Mouse (Mus musculus): ENCODE results near the gene Slc36a2. TPM values are rescaled to one million over a fixed set of nuclear protein-coding genes. Genes with fewer than 3 reads are reported as not detected.
A peak's percentile ranks its signal among the peaks of the same experiment; 100 is the strongest.
"Not testable (repeated sequence)": the region's sequence is repeated elsewhere in the genome, so short reads cannot be mapped to it uniquely, and the experiment has no call there.

Gene Slc36a2
- polyA plus RNA-seq, 1 experiment from 2014 or later = 3.7 TPM

DNA sequence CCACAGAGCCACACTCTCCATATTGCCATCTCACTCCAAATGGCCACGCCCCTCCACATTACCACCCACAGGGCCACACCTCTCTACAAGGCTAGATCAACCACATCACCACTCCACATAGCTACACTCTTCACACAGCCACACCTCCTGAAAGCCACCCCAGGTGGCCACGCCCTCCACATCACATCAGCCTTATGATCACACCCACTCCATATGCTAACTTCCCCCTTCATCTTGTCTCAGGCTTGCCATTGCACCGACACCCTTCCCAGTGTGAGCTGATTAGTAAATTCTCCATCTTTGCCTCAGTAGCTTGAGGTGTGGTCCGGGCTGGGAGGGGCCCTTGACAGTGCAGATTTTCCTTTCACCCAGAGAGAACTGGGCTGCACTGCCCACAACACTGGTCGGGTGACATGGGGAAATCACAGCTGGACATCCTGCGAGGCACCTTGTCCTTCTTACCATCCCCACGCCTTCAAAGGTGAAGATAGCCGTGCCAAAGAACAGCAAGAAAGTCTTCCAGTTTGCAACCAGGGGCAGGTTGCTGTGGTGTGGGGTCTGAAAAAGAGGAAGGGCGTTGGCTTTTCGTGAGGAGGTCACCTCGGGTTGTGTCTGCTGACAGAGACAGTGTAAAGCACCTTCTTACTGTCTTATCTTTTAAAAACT lies 53.7 kb downstream of the Slc36a2 start:
- H3K4me3 ChIP-seq (replicated peaks) = no peak overlapping the region
- no peak overlapping the region for H3K27ac ChIP-seq (replicated peaks)
- 83% methylated on average over 11 of the region's 11 CpGs for WGBS
- H3K36me3 ChIP-seq = no peaks in the 10 kb centered on the region
- no peaks in the 10 kb centered on the region for H3K9me3 ChIP-seq (replicated peaks)
- H3K4me1 ChIP-seq = no peaks in the 10 kb centered on the region
- H3K4me2 ChIP-seq (replicated peaks) = no peak overlapping the region
- H3K27me3 ChIP-seq = no peaks in the 10 kb centered on the region
- H3K9ac ChIP-seq = no peak overlapping the region
- ATAC-seq (ENCODE audit: insufficient number of reproducible peaks, low FRiP score, low TSS enrichment, low read depth) = peak; percentile 51; the same call in 1 of the 2 replicates

DNA sequence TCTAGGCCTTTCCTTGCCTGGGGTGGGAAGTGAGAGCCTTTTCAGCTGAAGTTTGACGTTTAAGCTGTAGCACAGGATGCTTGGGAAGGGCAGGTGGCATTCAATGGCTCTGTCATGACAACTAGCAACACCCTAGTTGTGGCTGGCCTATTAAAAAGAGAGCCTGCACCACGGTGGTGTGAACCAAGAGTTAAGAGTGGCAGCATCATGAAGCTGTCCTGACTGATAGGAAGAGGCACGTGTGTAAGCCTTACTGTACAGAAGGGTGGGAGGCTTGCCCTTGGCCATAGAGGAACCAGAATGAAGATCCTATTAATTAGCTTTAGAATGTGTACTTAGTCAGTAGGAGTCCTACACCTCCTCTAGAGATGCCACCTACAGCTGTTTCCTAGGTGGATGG lies 56.5 kb downstream of the Slc36a2 start:
- no peak for ATAC-seq (ENCODE audit: insufficient number of reproducible peaks, low FRiP score, low TSS enrichment, low read depth)
- 60% methylated on average over 3 of the region's 3 CpGs for WGBS
- Histone ChIP-seq H3K36me3 (no peaks in the 10 kb centered on the region), H3K9ac (no peak overlapping the region), H3K9me3 (replicated peaks) (no peaks in the 10 kb centered on the region), H3K4me3 (replicated peaks) (no peak overlapping the region), H3K4me2 (replicated peaks) (no peak overlapping the region), H3K4me1 (no peaks in the 10 kb centered on the region), H3K27ac (replicated peaks) (no peak overlapping the region), H3K27me3 (no peaks in the 10 kb centered on the region)

DNA sequence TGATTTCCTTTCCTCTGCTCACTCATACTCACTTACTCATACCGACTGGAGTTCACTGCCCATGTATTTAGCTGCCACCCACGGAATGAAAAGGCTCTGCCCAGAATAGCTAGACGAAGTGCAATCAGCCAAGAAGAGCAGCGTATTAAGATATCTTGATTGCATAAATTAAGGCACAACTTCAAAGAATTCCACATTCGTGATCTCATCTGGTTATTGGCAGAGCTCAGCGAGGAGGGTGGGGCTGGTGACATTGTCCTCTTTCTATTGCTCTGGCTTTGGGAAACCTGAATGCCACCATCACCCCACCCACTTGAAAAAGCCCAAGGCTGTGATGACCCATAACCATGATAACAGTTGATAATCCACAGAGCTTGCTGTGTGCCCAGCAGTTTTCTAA lies 56.9 kb downstream of the Slc36a2 start:
- H3K4me2 ChIP-seq (replicated peaks) = no peak overlapping the region

DNA sequence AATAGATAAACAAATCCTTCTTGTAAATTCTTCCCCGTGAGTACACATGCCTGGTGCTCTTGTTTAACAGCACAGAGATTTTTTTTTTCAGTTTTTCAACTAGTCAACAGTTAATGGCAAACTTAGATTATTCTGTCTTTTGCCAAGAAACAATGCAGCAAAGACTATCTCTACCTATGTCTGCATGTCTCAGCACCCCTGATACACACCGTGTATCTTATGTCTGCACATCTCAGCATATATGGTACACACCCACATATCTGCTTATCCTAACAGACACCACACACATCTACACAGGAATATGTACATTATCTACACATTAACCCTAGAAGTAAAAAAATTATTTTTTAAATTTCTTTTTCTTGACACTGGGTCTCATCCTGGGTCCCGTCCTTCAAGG lies 58.2 kb downstream of the Slc36a2 start:
- WGBS = 75% methylated on average over 3 of the region's 3 CpGs
- no peak overlapping the region for H3K4me2 ChIP-seq (replicated peaks)
- H3K9me3 ChIP-seq (replicated peaks) = no peaks in the 10 kb centered on the region
- no peaks in the 10 kb centered on the region for H3K36me3 ChIP-seq
- no peaks in the 10 kb centered on the region for H3K4me1 ChIP-seq
- no peak overlapping the region for H3K9ac ChIP-seq
- no peak for ATAC-seq (ENCODE audit: insufficient number of reproducible peaks, low FRiP score, low TSS enrichment, low read depth)
- no peak overlapping the region for H3K4me3 ChIP-seq (replicated peaks)
- no peaks in the 10 kb centered on the region for H3K27me3 ChIP-seq
- no peak overlapping the region for H3K27ac ChIP-seq (replicated peaks)

More for the DNA sequence above, 56.9 kb downstream of the Slc36a2 start:
- Histone ChIP-seq H3K9ac (no peak overlapping the region), H3K27ac (replicated peaks) (no peak overlapping the region), H3K36me3 (no peaks in the 10 kb centered on the region), H3K27me3 (no peaks in the 10 kb centered on the region), H3K9me3 (replicated peaks) (no peaks in the 10 kb centered on the region), H3K4me3 (replicated peaks) (no peak overlapping the region), H3K4me1 (no peaks in the 10 kb centered on the region)
- ATAC-seq (ENCODE audit: insufficient number of reproducible peaks, low FRiP score, low TSS enrichment, low read depth) = no peak
- 57% methylated on average over 6 of the region's 6 CpGs for whole genome bisulfite sequencing

DNA sequence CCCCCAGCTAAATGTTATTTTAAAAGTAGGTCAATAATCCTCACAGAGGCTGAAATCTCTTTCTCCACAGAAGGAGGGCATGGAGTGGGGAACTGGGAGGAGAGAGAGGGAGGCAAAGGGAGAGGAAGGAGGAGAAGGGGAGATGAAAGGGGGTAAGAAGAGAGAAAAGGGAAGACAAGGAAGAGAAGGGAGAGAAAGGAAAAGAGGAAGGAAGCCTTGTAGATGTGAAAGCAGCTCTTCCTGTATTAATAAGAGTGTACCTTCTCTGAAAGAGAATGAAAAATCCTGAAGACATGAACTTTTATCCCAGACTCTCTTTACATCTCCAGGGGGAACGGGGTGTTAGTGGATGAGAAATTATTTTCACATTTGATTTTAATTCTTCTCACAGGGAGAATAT lies 63.4 kb downstream of the Slc36a2 start:
- WGBS = 75% methylated on average over 1 of the region's 1 CpGs
- no peaks in the 10 kb centered on the region for H3K27me3 ChIP-seq
- no peak overlapping the region for H3K4me2 ChIP-seq (replicated peaks)
- H3K27ac ChIP-seq (replicated peaks) = no peak overlapping the region
- no peak for ATAC-seq (ENCODE audit: insufficient number of reproducible peaks, low FRiP score, low TSS enrichment, low read depth)
- no peaks in the 10 kb centered on the region for H3K36me3 ChIP-seq
- H3K4me3 ChIP-seq (replicated peaks) = no peak overlapping the region
- H3K9me3 ChIP-seq (replicated peaks) = no peaks in the 10 kb centered on the region
- H3K9ac ChIP-seq = no peak overlapping the region
- no peaks in the 10 kb centered on the region for H3K4me1 ChIP-seq

DNA sequence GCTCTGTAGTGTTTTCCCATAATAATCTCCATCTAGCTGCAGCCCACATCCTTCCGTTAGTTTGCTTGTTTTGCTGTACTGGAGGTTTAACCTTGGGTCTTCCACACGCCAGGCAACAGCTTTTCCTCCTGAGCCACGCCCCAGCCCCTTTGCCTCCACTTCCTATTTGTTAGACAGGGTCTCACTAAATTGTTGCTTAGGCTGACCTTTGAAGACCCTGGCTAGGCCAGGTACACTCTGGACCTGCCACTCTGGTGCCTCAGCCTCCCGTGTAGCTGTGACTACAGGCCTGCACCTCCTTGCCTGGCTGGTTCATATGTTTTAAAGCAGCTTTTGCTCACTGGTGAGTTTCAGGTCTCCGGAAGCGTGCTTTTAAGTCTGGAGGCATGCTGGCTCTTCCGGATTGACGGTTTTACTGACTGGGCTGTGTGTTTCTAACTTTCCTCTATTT lies 64.0 kb downstream of the Slc36a2 start:
- Histone ChIP-seq H3K27me3 (no peaks in the 10 kb centered on the region), H3K36me3 (no peaks in the 10 kb centered on the region), H3K4me2 (replicated peaks) (no peak overlapping the region), H3K9me3 (replicated peaks) (no peaks in the 10 kb centered on the region), H3K4me1 (no peaks in the 10 kb centered on the region), H3K4me3 (replicated peaks) (no peak overlapping the region), H3K27ac (replicated peaks) (0 out of 2 replicates have a peak overlapping the region, but pooled peaks have one; percentile 41), H3K9ac (no peak overlapping the region)
- WGBS = 64% methylated on average over 8 of the region's 8 CpGs
- no peak for ATAC-seq (ENCODE audit: insufficient number of reproducible peaks, low FRiP score, low TSS enrichment, low read depth)

DNA sequence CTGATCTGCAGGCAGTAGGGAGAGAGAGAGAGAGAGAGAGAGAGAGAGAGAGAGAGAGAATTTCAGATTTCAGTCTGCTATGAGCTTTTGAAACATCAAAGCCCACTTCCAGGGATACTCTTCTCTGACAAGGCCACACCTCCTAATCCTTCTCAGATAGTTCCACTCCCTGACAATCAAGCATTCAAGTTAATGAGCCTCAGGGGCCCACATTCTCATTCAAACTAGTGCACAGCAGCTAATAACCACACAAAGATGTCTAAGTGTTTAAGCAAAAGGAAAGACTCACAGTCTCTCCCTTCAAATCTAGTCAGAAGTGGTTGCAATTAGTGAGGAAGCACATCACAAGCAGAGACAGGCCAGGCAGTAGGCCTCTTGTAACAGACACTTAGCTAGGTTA lies 64.6 kb downstream of the Slc36a2 start:
- no peaks in the 10 kb centered on the region for H3K4me1 ChIP-seq
- H3K27me3 ChIP-seq = no peaks in the 10 kb centered on the region
- H3K36me3 ChIP-seq = no peaks in the 10 kb centered on the region
- no peaks in the 10 kb centered on the region for H3K9me3 ChIP-seq (replicated peaks)
- H3K4me3 ChIP-seq (replicated peaks) = no peak overlapping the region
- H3K27ac ChIP-seq (replicated peaks) = no peak overlapping the region
- no peak overlapping the region for H3K9ac ChIP-seq
- ATAC-seq (ENCODE audit: insufficient number of reproducible peaks, low FRiP score, low TSS enrichment, low read depth) = no peak
- H3K4me2 ChIP-seq (replicated peaks) = no peak overlapping the region

DNA sequence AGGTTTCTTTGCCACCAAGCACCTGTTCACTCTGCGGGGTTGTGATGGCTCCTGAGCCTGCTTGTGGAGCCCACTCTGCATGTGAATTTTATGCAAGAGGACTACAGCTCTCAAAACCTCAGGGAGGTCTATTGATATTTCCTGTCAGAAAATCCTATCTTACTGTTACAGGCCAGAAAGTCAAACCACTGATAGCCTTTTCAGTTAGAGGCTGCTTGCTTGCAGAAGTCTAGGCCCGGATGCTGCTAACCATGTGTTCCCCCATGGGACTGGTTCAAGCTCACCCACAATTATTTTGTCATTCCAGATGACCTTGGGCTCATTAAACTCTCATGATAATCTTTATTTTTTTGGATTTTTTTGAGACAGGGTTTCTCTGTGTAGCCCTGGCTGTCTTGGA lies 67.8 kb downstream of the Slc36a2 start:
- WGBS = 87% methylated on average over 2 of the region's 2 CpGs
- H3K4me2 ChIP-seq (replicated peaks) = no peak overlapping the region
- no peaks in the 10 kb centered on the region for H3K4me1 ChIP-seq
- H3K27ac ChIP-seq (replicated peaks) = no peak overlapping the region
- no peak overlapping the region for H3K4me3 ChIP-seq (replicated peaks)
- no peak overlapping the region for H3K9ac ChIP-seq
- no peaks in the 10 kb centered on the region for H3K27me3 ChIP-seq
- H3K9me3 ChIP-seq (replicated peaks) = no peaks in the 10 kb centered on the region
- no peaks in the 10 kb centered on the region for H3K36me3 ChIP-seq
- no peak for ATAC-seq (ENCODE audit: insufficient number of reproducible peaks, low FRiP score, low TSS enrichment, low read depth)

DNA sequence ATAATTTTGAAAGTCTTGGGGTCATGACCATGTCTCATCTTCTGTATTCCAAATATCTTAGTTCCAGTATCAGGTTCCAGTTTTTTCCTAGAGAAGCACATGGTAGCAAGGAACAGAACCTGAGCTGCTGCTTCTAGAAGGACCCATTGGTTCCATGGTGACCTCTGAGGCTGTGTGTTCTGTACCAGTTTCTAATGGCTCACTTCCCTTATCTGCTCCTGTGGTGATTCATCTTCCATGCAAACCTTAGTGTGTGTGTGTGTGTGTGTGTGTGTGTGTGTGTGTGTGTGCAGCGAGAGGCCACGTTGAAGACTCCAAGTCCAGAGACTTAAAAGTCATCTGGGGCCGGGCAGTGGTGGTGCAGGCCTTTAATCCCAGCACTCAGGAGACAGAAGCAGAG lies 68.9 kb downstream of the Slc36a2 start:
- WGBS = 92% methylated on average over 3 of the region's 3 CpGs
- Histone ChIP-seq H3K9me3 (replicated peaks) (no peaks in the 10 kb centered on the region), H3K4me2 (replicated peaks) (no peak overlapping the region), H3K36me3 (no peaks in the 10 kb centered on the region), H3K9ac (no peak overlapping the region), H3K4me1 (no peaks in the 10 kb centered on the region), H3K4me3 (replicated peaks) (no peak overlapping the region), H3K27me3 (no peaks in the 10 kb centered on the region), H3K27ac (replicated peaks) (no peak overlapping the region)
- ATAC-seq (ENCODE audit: insufficient number of reproducible peaks, low FRiP score, low TSS enrichment, low read depth) = no peak

DNA sequence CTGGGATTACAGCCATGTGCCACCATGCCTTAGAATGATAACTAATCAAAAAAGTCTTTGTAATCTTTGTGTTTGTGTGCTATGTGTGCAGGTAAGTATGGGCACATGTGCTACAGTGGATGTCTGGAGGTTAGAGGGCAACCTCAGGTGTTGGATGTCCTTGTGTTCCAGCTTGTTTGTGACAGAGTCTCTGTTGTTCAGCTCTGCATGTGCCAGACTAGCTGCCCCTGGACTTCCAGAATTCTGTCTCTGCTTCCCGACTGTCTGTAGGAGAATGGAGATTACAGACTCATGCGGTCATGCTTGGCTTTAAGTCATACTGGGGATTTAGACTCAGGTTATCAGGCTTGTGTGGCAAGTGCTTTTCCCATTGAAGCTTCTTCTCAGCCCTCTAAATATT lies 70.6 kb downstream of the Slc36a2 start:
- no peak overlapping the region for H3K4me2 ChIP-seq (replicated peaks)
- no peak overlapping the region for H3K27ac ChIP-seq (replicated peaks)
- H3K27me3 ChIP-seq = no peaks in the 10 kb centered on the region
- no peak overlapping the region for H3K4me3 ChIP-seq (replicated peaks)
- H3K9ac ChIP-seq = no peak overlapping the region
- ATAC-seq (ENCODE audit: insufficient number of reproducible peaks, low FRiP score, low TSS enrichment, low read depth) = no peak
- 72% methylated on average over 2 of the region's 2 CpGs for WGBS
- no peaks in the 10 kb centered on the region for H3K36me3 ChIP-seq
- H3K9me3 ChIP-seq (replicated peaks) = no peaks in the 10 kb centered on the region
- H3K4me1 ChIP-seq = 0 out of 2 replicates have a peak, but pooled peaks cover 3% of the 10 kb centered on the region

DNA sequence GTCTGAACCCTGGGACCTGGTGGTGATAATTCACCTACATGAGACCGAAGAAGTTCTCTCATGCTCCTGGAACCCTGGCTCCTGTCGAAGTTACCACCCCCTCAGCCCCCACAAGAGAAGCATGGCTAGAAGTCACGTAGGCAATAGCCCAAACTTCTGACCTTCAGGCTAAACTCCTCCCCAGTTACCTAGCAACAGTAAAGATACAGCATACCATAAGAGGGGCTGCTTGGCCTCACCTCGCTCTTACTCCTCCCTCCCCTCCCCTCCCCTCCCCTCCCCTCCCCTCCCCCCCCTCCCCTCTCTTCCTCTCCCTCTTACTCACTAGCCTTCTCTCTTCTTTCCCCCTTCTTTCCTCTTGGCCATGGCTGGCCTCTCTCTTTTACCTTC lies 71.0 kb downstream of the Slc36a2 start:
- not testable (repeated sequence) for H3K4me3 ChIP-seq (replicated peaks); ATAC-seq (ENCODE audit: insufficient number of reproducible peaks, low FRiP score, low TSS enrichment, low read depth); H3K4me2 ChIP-seq (replicated peaks); H3K27me3 ChIP-seq; H3K4me1 ChIP-seq; H3K9me3 ChIP-seq (replicated peaks); H3K9ac ChIP-seq; H3K27ac ChIP-seq (replicated peaks); H3K36me3 ChIP-seq
- 51% methylated on average over 3 of the region's 4 CpGs for WGBS

DNA sequence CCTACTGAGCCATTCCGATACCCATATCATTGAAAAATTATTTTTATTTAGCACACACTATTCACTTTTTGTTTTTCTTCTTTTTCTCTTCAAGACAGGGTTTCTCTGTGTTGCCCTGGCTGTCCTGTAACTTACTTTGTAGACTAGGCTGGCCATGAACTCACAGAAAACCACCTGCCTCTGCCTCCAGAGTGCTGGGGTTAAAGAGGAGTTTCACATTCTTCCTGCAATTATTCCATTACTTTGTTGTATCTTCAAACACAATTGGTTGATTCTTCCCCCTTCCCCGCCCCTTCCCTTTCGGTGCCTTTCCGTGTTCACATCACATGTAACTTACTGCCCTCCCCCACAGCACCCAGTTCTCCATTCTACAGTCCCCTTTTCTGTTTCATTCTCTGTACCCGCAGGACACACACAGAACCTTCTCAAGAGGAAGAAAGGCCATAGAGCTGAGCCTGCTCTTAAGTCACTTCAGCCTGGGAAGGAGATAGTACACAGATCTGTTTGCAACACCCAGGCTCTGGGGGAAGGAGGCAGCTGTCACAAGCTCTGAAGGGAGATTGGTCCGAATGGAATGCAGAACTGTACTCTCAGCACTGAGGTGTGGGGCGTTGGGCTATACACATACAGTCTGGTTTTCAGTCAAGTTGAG lies 71.5 kb downstream of the Slc36a2 start:
- no peak; the same call in 1 of the 2 replicates for ATAC-seq (ENCODE audit: insufficient number of reproducible peaks, low FRiP score, low TSS enrichment, low read depth)
- Histone ChIP-seq H3K9ac (no peak overlapping the region), H3K27me3 (no peaks in the 10 kb centered on the region), H3K4me2 (replicated peaks) (no peak overlapping the region), H3K9me3 (replicated peaks) (no peaks in the 10 kb centered on the region), H3K4me1 (0 out of 2 replicates have a peak, but pooled peaks cover 3% of the 10 kb centered on the region), H3K36me3 (no peaks in the 10 kb centered on the region), H3K27ac (replicated peaks) (no peak overlapping the region), H3K4me3 (replicated peaks) (no peak overlapping the region)
- WGBS = 57% methylated on average over 7 of the region's 7 CpGs

Measured in embryonic facial prominence, embryonic 15.5 days (tissue).